Mouse (Mus musculus): ENCODE results near the gene Popdc3.
"Not testable (repeated sequence)": the region's sequence is repeated elsewhere in the genome, so short reads cannot be mapped to it uniquely, and the experiment has no call there.

The Popdc3 gene

DNA sequence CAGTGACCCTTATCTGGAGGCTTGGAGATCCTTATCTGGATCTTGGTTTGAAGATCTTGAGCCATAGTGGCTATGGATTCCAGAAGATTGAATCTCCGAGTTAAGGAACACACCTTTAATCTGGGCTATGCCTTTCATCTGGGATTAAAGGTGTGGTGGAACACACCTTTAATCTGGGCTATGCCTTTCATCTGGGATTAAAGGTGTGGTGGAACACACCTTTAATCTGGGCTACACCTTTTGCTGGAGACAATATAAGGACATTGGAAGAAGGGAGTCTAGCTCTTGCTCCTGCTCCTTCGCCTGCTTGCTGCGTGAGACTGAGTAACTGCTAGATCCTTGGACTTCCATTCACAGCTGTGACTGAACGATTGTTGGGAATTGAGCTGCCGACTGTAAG is at the start of gene Popdc3:
Popdc3 (plus strand) TSS at position 301 of the 400 bp plus-strand sequence.
- not testable (repeated sequence) for DNase-seq

DNA sequence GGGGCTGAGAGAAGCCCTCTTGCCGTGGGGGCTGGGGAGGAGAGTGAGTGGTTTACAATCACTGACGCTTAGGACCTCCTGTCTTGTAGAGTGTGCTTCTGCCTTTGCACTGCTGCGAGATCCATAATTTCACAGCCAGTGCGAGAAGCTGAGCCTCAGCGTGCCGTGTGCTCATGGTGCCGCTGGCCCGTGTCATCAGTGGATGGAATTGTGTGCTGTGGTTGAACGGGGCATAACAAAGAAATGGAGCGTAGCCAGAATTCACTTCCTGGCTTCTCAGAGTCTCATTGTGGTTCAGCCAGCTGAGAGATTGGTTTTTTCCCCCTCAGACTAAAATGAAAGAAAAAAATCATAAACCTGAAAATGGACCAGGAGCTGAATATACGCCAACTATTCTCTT is 48.8 kb upstream of the Popdc3 start:
- DNase-seq = no peak

DNA sequence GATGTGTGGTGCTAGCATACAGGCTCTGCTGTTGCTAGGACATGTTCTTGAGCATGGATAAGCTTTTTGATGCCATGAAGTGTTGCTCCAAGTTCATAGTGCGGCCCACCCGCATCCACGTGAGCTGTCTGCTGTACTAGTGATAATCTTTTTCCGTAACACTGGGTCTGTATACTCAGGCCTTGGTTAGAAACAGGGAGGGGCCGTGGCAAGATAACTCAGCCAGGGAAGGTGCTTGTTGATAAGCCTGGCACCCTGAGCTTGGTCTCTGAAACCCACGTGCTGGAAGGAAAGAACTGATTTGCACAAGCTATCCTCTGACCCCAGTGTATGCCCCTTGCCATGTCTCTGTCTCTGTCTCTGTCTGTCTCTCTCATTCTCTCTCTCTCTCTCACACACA is 47.9 kb upstream of the Popdc3 start:
- no peak for DNase-seq

DNA sequence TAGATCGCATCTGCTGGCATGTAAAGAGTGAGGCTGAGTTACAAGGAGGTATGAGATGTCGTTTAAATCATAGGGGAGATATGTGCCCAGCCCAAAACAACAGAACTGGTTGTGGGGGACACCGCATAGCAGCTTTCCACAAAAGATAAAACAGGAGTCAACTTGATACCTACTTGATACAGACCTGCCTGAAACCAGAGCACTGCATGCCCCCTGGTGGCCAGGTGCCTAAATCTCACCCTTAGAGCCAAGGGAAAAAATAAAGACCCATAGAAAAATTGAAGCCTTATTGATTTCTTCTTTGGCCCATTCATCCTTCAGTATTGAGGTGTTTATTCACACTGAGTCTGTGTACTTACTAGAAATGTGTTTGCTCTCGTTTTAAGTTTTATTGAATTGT is 45.5 kb upstream of the Popdc3 start:
- peak; percentile 38 to 64 for DNase-seq

DNA sequence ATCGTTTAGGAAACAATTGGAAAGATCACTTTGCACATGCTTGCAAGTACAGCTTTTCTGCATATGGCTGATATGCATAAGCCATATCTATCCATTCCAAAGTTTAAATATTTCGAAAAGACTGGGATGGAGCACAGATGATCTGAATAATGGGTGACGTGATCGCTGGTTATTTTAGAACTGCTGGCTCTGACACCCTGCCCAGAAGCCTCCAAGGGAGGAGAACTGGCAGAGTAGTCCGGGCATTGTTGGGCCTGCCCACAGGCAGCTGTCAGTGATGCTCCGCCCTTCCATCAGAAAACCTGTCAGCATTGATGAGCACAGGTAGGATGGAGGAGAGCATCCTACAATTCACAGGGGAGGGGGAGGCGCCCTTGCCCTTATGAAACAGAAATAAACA is 41.1 kb upstream of the Popdc3 start:
- DNase-seq = no peak

DNA sequence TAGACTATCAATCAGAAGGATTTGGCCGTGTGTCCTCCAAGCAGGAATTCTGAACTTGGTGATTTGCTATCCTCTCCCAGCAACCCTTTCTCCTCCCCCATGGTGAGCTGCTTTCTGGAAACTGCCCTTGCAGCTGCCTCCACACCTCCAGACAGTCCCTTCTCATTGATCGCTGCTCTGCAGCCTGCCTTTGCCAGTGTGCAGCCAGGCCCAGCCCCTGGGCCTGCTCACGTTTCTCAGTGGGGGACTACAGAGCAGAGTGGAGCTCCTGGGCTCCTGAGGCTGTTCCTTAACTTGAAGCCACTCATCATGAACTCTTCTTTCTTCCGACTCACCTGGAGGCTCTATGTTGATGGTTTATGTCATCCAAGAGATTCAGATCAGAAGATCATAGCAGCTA is 38.0 kb upstream of the Popdc3 start:
- no peak for DNase-seq

DNA sequence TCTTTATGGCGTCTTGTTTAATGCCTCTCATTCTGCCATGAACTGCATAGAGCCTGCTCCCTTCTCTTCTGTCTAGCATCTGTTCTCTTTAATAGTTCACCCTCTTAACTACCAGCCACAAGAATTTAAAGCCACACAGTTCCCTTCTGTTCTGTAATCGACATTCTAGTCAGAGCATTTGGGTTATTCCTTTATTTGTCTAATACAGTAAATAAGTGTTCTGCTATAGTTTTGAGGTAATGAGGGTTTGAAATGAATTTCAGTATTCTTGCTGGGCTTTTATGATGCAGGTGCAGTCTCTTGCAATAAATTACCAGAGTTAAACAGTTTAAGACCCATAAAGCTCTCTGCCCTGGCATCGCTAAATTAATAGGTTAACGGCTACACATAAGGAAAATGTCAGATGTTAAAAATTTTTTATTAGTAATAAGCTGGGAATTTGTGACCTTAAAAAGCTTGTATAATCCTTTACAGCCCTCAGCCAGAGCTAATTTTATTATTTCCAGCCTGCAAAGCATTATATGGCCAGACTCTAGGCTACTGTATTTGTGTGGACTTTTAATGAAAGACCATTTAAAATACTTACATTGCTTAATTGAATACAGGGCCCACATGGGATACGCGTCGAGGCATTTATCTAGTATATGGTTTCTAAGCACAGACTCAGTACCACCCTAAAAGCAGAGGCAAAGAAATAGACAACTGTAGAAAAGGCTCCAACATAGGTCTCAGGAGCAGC is 37.3 kb upstream of the Popdc3 start:
- DNase-seq = no peak

DNA sequence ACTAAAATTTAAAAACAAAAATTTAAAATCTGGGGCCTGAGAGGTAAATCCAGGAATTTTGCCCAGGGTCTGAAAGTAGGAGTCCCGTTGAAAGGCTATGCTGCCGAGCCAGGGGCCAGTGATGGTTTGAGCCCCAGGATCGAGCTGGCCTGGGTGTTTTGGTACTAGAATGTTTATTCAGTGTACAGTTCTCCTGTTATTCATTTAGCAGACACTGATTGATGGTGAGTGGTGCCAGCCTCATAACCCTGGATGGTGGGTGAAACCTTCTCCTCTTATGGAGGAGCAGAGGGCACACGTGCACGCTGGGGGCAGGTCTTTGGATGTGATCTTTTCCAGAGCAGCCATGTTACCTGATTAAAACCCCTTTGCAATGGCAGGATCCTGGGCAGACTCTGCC is 35.5 kb upstream of the Popdc3 start:
- DNase-seq = no peak

DNA sequence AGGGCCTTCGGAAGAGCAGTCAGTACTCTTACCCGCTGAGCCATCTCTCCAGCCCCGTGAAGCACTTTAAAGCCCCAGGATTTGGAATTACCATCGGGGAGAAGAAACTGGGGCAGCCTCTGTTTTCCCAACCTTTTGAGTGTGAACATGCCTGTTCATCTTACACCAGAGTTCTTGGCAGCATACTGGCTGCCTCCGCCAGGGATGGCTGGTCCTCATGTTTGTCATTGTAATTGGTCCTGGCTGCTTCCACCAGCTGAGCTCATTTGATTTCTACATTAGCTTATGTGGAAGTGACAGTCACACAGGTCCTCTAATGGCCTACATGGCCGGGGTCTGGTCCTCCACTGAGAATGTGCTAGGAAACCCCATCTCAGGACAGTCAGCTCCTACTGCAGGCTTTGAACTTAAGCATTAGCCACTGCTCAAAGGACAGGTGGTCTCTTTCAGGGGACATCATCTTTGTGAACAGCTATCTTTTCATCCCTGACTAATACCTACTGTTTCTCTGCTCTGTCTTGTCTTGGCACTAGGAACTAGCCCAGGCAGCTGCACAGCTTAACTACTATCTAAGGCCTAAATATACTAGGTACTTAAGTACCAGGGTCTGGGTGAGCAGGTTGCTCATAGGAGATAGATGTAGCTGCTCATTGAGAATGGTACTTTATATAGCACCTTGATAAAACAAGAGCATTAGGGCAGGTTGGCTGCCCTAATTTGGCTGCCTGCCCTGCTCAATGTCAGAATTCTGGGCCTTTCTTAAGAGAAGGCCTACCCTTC is 33.7 kb upstream of the Popdc3 start:
- no peak for DNase-seq

DNA sequence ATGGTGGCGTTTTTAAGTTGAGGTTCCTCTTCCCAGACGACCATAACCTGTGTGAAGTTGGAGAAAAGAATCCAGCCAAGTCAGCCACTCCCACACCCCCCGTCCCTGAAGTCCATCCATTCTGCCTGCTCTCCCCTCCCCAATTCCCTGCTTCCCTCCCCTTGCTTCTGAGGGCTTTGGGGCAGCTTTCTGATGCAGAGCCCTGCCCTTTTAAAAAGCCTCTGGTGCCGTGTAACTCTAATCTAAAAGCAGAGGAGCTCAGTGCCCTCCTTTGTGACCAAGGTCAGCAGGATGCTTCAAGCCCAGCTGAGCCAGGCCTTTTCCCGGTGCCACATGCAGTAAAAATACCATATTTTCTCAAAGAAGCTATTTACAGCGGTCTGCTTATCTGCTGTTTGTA is 31.1 kb upstream of the Popdc3 start:
- DNase-seq = no peak

DNA sequence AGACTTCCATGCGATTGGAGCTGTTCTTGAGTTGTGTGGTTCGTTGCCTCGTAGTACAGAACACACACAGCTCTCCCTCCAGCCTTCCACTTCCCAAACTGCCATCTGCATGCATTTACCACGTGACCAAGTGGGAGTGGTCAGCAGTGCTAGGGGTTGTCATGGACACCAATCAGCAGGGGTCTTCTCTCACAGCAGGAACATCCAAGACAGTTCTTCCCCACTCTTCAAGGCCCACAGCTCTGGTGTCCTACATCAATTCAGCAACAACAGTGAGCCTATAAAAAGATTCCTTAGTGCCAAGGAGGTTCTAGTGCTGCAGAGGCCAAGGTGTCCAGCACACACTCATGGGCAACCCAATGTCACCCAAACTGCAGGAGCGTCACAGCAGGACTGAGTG is 26.8 kb upstream of the Popdc3 start:
- no peak for DNase-seq

DNA sequence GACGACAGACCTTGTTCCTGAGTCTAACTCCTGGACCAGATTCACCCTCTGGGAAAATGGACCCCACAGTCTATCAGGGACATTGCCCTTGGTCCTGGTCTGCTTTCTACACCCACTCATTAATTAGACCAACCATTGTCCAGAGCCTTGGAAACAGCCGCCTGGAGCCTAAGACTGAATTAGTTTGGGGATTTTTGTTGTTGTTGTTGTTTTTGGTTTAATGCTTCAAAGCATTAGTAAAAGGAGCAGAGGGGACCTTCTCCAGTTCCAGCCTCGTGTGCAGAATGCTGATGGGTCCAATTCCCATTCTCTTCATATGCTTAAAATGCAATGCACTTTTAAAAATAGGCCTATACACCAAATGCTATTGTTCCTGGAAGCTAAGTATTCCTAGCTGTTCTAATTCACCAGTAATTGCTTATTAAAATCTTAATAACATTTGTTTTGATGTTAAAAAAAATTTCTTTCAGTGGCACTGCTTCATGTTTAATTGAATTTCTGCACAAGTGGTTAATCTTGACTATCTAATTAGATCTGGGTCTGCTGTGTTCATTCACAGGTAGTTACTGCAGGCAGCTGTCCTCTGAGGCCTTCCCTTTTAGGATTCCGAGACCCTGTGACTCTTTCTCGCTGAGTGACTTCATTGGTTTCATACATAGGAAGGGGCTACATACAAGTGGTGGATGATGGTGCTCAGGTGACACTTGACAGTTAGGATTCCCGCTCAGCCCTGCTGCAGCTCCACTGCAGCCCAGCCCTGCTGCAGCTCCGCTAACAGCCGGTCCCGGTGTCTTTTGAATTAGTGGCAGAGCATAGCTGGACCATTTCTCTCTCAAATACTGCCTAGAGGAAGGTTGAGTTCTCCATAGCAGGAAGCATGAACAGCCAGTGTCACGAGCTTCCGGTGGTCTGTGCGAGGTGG is 25.9 kb upstream of the Popdc3 start:
- no peak for DNase-seq

DNA sequence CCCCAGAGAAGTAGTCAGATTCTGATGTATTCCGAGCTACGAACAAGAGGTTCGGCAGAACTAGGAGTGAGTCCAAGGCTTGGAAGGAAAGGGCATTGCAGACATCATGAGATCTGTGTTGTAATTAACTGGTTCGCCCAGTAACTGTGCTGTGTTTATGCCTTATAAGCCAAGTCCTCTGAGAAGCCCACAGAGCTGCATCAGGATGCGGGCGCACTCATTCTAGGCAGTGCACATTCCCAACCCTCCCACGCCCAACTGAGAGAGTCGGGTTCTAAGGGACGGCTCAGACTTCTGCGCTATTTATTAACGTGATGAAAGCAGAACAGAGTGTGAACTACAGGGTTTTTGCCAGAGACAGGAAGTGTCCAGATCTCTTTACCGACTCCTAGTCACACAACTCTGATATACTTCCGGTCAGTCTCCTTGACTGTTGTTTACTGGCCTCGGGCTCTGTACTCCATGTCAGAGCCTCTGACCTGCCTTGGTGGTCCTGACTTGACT is 23.3 kb upstream of the Popdc3 start:
- no peak for DNase-seq

DNA sequence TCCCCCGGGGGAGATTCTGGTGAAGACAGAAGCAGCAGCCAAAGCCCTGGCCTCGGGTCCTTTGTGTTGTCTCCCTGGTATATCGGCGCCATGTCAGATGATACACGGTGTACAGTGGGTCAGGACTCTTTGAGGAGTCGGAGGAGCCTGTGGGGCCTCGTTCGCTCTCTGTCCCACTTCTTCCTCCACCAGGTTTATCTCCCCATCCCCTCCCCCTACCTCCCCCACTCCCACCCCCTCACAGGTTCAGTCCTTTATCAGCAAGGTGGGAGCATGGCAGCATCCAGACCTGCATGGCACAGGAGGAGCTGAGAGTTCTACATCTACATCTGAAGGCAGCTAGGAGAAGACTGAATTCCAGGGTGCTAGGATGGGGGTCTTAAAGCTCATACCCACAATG is 12.0 kb upstream of the Popdc3 start:
- DNase-seq = no peak

DNA sequence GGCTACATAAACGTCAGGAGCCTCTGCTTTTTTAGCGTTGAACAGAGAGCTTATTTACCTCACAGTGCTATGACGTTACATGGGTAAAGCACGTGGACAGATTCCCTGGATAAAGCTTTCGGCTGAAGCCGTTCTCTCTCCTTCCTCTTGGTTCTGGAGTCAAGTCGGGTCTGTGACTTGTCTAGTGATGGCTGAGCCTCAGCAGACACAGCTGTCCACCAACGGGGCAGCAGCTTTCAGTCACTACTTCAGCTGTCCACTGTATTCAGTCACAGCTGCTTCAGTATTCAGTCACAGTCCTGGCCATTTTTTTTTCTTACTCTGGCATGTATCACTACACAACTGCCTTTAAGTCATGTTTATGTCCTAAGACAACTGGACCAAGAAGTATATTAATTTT is 4.0 kb upstream of the Popdc3 start:
- no peak for DNase-seq

DNA sequence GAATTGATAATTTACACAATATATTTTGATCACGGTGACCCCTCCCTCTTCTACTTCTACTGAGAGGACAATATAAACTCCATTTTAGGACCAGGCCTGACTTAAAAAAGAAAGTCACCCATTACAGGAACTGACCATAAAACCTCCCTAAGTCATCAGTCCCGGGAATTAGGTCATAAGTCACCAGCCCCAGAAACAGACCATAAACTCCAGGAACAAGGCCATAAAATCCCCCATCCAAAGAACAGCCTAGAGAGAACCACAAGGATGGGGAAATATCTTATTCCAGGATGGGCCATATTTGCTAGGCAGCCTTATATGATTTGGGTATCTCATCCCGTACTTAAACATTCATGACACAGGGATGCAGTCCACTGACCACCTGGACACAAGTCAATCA is 3.6 kb upstream of the Popdc3 start:
- DNase-seq = no peak

DNA sequence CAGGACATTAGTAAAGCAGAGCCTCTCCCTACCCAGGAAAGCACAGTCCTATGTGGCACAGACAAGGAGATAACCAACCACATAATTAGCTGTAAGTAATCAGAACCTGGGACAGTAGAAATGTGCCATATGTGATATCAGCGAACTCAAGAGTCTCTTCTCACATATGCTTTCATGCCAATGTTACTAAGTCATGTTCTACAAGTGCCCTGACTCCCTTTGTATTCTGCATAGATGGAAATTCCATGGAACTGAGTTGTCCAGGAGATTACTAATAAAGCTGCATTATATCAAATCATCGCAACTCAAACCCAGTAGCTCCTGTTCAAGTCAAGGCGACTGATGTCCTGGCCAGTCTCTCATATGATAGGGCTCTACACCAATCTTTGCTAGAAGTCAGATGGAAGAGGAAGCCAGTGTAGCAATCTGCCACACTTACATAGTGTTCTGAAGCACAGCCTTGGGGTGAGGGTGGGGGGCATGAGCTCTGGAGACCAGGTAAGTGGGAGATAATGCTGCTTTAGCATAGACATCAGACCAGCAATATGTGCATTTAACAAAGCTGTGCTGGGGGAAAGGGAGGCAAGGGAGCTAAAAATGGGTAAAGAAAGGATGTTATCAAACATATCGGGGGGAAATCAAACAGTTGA is 2.9 kb downstream of the Popdc3 start:
- DNase-seq = no peak

DNA sequence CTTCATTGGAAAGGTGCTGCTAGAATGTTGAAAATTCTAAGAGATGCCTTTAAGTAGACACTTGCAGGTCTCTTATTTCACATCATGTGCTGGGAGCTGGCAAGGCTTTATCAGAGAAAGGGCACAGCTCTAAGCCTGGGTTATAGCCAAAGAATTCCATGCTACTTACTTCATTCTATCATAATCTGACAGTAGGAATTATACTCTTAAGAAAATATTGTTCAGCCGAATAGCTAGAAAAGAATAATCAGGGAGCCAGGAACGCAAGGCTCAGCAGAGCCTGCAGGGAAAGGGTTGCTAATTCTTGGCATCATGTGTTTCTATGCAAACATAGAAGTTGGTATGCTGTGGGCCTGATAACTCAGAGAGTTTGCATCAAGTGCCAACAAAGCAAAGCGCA is 3.4 kb downstream of the Popdc3 start:
- no peak for DNase-seq

DNA sequence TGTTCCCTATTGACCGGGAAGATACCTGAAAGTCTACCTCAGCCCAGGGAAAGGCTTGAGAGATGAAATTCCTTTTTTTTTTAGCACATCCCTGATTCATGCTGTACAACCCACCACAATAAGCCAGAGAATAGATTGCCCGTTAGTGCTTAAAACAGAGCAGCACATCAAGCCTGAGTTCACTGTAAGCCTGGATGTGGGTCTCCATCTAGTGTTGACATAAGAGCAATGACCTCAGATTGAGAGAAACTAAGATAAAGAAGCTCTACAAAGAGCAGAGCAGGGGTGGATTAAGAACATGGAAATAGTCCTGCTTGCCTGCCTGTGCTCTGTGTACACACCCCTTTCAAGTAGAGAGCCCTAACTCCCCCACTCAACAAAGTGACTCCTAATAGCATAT is 7.6 kb downstream of the Popdc3 start:
- DNase-seq = no peak

DNA sequence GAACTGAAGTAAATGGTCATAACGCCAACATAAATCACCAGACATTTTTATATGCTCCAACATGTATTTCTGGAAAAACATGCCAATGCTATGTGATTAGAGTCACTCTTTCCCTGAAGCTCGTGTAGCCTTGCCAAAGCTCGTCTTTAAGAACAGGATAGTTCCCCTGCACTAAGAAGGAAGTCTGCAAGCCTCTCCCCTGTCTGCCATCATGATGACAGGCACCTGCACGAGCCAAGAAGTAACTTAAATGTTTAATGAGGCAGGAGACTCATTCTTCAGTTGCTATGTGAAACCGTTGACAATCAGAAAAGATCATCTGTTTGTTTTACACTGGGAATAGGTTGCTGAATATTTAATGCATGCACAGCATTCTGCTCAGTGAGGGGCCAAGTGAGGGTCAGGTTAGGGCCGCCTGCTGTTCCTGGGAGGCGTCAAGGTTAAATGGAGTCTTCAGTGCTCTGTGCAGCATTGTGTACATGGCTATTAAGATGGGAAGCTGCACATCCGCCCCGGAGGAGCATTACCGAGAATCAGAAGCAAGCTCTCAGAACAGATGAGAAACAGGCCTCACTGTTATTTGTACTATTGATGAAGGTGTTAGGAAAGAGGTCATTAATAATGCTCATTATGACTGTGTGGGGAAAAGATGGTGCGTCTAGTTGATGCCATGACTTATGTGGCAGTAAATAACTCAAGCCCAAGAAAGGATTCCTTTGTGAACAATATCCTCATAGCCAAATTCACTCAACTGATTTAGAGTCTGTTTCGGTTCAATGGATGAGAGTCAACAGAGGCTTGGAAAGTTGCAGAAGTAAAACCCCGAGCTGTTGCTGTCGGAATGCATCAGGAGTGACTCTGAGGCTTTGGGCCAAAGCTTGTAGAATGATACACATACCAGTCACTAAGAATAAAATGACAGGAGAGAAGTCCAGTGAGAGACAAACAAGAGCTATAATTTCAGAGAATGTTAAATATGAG is 15.7 kb downstream of the Popdc3 start:
- no peak for DNase-seq

DNA sequence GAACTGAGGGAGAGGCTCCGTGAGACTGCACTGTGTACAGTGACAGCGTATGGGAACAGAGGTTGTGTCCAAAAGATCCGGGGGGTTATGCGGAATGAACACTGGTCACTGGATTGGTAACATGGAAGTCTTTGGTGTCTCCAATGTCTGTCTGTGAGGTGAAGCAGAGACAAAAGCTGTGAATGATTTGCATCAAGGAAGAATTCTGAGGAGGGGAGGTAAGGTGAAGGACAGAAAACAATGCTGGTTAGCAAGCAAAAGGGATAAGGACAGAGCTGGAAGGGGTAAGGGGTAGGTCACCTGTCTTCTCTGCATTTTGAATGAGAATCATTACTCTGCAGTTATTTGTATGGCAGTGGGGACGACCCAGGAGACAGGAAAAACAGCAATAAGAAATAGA is 16.6 kb downstream of the Popdc3 start:
- no peak for DNase-seq

DNA sequence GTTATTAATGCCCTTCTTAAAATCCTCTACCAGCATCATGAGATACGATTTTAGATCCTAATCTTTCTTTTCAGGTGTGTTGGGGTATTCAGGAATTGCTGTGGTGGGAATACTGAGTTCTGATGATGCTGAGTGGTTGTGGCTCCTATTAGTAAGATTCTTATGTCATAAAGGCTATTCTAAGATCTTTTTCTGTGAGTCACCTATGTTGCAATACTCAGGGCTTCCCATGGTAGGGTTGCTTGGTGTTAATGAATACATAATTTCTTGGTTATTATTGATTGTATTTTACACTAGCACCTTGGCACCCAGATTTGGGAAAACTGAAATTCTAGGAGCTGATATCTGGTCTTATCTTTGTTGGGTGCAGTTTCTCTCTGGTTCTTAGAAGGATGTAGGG is 26.7 kb downstream of the Popdc3 start:
- no peak for DNase-seq
